Mouse (Mus musculus): ENCODE data around the gene Zbtb38. TPM values are rescaled to one million over a fixed set of nuclear protein-coding genes. Genes with fewer than 3 reads are reported as not detected.
A peak's percentile ranks its signal among the peaks of the same experiment; 100 is the strongest.
"Not testable (repeated sequence)": the region's sequence is repeated elsewhere in the genome, so short reads cannot be mapped to it uniquely, and the experiment has no call there.

Gene Zbtb38
- polyA plus RNA-seq, 1 experiment from 2014 or later, result 32.1 TPM

DNA sequence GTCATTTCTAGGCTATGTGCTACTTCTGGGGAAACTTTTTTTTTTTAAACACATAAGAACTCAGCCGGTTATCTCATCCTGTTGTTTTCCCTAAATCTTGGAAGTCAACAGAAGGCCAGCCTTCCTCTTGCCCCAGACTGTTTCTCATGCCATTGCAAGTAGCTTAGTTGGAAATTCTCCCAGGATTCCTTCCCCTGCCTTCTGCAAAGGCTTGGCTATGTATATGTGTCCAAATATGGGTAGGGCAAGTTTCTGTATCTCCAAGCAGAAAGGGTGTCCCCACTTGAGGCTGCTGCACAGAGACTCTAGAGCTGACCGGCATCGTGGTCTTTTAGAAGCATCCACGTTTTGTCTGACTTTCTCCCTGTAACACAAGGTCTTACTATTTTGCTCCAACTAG lies 63.6 kb downstream of the Zbtb38 start:
- peaks cover 27% of the 10 kb centered on the region for H3K4me1 ChIP-seq (replicated peaks)
- H3K9ac ChIP-seq, result no peak overlapping the region
- ATAC-seq (ENCODE audit: insufficient number of reproducible peaks, low FRiP score), result no peak
- no peaks in the 10 kb centered on the region for H3K27me3 ChIP-seq (replicated peaks)
- no peak overlapping the region for H3K27ac ChIP-seq (ENCODE audit: poor library complexity, severe bottlenecking)
- H3K4me3 ChIP-seq, result no peak overlapping the region
- no peak overlapping the region for H3K4me2 ChIP-seq
- H3K9me3 ChIP-seq (replicated peaks), result no peaks in the 10 kb centered on the region
- 75% methylated on average over 4 of the region's 4 CpGs for WGBS
- peaks cover 51% of the 10 kb centered on the region for H3K36me3 ChIP-seq

DNA sequence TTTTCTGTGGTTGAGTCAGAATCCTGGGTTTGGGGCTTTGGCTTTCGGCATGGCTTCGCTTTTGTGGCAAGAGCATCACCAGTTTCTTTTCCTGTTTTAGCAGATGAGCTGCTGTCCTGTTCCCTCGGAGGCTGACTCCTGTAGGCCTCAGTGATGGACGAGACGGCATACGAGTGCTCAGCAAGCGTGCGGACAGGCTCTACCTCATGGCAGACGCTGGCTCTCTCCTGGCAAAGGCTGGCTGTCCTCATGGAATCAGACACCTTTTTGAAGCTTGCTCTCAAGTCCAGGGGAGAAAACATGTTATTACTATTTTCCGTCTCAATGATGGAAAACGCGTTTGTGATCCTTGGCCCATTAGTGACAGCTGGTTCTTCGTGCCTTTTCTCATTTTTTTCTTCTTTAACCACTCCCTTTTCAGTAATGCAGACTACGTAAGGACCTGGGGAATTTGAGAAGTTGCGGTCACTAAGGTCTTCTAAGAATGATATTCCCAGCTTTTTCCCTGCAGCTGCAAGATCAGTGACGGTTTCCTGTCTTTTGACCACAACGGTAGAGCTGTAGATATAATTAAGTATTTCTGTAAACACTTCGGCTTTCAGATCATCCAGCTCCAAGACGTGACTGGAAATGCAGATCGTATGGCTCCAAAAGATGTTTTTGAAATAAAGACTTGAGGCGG lies 64.3 kb downstream of the Zbtb38 start:
- H3K27me3 ChIP-seq (replicated peaks), result no peaks in the 10 kb centered on the region
- 86% methylated on average over 21 of the region's 21 CpGs for WGBS
- H3K36me3 ChIP-seq, result peaks cover 56% of the 10 kb centered on the region
- H3K4me1 ChIP-seq (replicated peaks), result peaks cover 30% of the 10 kb centered on the region
- no peaks in the 10 kb centered on the region for H3K9me3 ChIP-seq (replicated peaks)
- H3K27ac ChIP-seq (ENCODE audit: poor library complexity, severe bottlenecking), result no peak overlapping the region
- ATAC-seq (ENCODE audit: insufficient number of reproducible peaks, low FRiP score), result no peak
- no peak overlapping the region for H3K4me2 ChIP-seq
- H3K9ac ChIP-seq, result no peak overlapping the region
- H3K4me3 ChIP-seq, result no peak overlapping the region

DNA sequence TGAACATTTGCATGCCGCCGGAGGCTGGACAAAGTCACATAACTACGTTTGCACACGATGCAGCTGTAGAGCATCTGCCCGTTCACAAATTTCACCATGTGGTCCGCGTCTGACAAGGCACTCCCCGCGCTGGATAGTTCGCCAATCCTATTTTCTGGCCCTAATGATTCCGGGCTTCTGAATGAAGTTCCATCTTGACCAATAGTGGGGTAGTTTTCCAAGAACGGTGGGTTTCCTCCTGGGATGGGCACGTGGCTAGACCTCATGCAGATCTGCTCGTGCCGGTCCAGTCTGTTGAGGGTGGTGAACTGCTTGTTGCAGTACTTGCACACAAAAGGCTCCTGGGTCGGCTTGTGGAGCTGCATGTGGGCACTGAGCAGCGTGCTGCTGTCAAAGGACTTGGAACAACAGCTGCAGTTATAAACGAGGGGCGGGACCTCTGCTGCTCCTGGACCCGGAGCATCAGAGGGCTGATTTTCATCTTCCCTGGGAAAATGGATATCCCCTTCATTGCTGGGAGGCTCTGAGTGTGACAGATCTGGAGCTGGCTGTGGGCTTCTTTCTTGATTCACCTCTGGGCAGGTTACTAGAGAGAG lies 64.9 kb downstream of the Zbtb38 start:
- H3K4me2 ChIP-seq, result no peak overlapping the region
- H3K9me3 ChIP-seq (replicated peaks), result no peaks in the 10 kb centered on the region
- peaks cover 51% of the 10 kb centered on the region for H3K36me3 ChIP-seq
- no peak overlapping the region for H3K9ac ChIP-seq
- peaks cover 30% of the 10 kb centered on the region for H3K4me1 ChIP-seq (replicated peaks)
- H3K27ac ChIP-seq (ENCODE audit: poor library complexity, severe bottlenecking), result no peak overlapping the region
- 89% methylated on average over 20 of the region's 20 CpGs for WGBS
- H3K27me3 ChIP-seq (replicated peaks), result no peaks in the 10 kb centered on the region
- H3K4me3 ChIP-seq, result no peak overlapping the region
- ATAC-seq (ENCODE audit: insufficient number of reproducible peaks, low FRiP score), result no peak

DNA sequence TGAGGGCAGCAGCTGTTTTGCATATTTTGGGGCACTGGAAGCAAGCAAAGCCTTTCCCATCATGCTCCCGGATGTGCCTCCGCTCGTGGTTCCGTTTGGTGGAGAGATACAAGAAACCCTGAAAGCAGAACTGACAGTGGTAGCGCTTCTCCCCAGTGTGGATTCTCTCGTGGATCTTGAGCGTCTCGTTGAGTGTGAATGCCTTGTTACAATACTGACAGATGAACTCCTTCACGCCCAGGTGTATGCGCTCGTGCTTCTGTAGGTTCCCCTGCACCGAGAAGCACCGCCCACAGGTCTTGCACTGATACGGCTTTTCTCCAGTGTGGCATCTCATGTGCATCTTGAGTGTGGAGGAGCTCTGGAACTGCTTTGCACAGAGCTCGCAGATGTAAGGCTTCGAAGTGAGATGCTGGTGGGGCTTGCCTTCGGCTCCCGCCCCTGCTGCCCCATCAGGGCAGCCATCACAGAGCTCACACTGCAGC lies 67.0 kb downstream of the Zbtb38 start:
- Histone ChIP-seq H3K36me3 (peaks cover 59% of the 10 kb centered on the region), H3K27ac (ENCODE audit: poor library complexity, severe bottlenecking) (no peak overlapping the region), H3K9ac (no peak overlapping the region), H3K4me2 (no peak overlapping the region), H3K4me3 (no peak overlapping the region), H3K9me3 (replicated peaks) (no peaks in the 10 kb centered on the region), H3K4me1 (replicated peaks) (peaks cover 27% of the 10 kb centered on the region), H3K27me3 (replicated peaks) (no peaks in the 10 kb centered on the region)
- 86% methylated on average over 18 of the region's 18 CpGs for WGBS
- no peak for ATAC-seq (ENCODE audit: insufficient number of reproducible peaks, low FRiP score)

DNA sequence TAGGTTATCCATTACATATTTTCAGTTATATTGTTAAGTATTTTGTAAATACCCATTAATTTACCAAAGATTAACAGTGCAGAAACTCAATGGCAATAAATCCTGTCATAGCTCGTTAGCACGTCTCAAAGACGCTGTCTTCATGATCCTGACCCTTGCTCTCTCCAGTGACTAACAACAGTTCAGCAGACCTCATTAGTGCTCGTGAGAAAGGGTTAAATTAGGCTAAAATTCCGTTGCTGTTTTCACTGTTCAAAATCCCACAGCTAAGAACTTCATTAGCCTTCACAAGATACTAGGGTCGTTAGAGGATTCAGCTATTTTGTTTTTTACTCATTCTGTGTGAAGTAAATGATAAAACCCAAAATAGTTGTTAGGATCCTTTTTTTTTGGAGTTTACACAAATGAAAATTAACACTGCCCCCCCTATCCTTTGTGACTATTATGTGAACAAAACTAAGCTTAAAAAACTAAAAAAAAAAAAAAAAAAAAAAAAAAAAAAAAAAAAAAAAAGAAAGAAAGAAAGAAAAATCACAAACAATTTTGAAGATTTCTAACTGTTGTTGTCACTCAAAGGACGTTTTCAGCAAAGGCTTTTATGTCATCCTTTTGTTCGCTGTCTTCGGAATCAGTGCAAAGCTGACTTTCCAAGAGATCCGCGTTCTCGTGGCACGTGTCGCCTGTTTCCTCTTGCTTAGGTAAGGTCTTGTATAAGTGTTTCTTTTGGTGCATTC lies 67.6 kb downstream of the Zbtb38 start:
- Histone ChIP-seq H3K9ac (no peak overlapping the region), H3K4me2 (no peak overlapping the region), H3K4me1 (replicated peaks) (peaks cover 20% of the 10 kb centered on the region), H3K4me3 (no peak overlapping the region), H3K9me3 (replicated peaks) (no peaks in the 10 kb centered on the region), H3K36me3 (peaks cover 59% of the 10 kb centered on the region), H3K27ac (ENCODE audit: poor library complexity, severe bottlenecking) (no peak overlapping the region), H3K27me3 (replicated peaks) (no peaks in the 10 kb centered on the region)
- no peak for ATAC-seq (ENCODE audit: insufficient number of reproducible peaks, low FRiP score)
- 82% methylated on average over 14 of the region's 14 CpGs for WGBS

DNA sequence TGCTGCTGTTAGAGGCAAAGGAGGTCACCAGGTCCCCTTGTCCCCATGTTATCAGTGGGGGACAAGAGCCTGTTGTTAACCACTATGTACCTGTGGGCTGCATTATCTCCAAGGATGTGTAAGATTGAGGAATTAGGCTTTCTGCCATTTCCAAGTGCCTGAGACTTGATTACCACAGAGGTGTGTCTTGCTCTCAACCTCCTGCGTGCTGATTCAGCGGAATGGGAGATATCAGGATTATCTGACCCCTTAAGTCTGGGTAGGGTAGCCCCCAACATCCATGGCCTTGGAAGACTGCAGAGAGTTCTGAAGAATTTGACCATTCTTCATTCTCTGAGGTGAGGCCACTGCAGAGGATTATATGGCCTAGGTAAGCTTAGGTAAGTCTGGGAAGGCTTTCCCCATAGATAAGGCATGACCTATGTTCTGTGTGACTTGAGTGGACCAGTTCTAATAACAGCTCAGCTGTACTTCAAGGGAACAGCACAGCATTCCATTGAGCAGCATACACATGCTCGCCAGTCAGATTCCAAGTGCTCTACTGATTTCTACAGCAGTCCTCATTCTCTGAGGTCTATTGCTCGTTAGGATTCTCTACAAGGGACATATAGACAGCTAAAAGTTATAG lies 68.4 kb downstream of the Zbtb38 start:
- WGBS, result 69% methylated on average over 4 of the region's 4 CpGs

DNA sequence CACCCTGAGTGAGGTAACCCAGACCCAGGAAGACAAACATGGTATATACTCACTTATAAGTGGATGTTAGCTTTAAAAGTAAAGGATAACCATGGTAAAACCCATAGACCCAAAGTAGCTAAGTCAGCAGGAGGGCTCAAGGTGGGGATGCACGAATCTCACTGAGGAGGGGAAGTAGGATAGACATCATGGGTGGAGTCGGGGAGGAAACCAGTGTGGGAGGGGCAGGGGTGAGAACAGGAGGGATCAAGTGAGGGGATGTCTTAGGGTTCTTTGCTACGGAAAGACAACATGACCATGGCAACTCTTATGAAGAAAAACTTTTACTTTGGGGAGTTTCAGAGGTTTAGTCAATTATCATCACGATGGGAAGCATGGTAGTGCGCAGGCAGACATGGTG lies 74.0 kb downstream of the Zbtb38 start:
- H3K4me2 ChIP-seq, result no peak overlapping the region
- no peaks in the 10 kb centered on the region for H3K27me3 ChIP-seq (replicated peaks)
- H3K9me3 ChIP-seq (replicated peaks), result no peaks in the 10 kb centered on the region
- H3K4me1 ChIP-seq (replicated peaks), result no peaks in the 10 kb centered on the region
- no peak overlapping the region for H3K27ac ChIP-seq (ENCODE audit: poor library complexity, severe bottlenecking)
- H3K9ac ChIP-seq, result no peak overlapping the region
- H3K36me3 ChIP-seq, result peaks cover 14% of the 10 kb centered on the region
- H3K4me3 ChIP-seq, result no peak overlapping the region
- 70% methylated on average over 5 of the region's 5 CpGs for WGBS
- ATAC-seq (ENCODE audit: insufficient number of reproducible peaks, low FRiP score), result no peak

More for the DNA sequence above, 68.4 kb downstream of the Zbtb38 start:
- Histone ChIP-seq H3K9ac (no peak overlapping the region), H3K9me3 (replicated peaks) (no peaks in the 10 kb centered on the region), H3K27ac (ENCODE audit: poor library complexity, severe bottlenecking) (peak overlapping the region; percentile 14; the same call in 1 of the 2 replicates), H3K4me3 (no peak overlapping the region), H3K36me3 (peaks cover 59% of the 10 kb centered on the region), H3K4me1 (replicated peaks) (peaks cover 15% of the 10 kb centered on the region), H3K4me2 (no peak overlapping the region), H3K27me3 (replicated peaks) (no peaks in the 10 kb centered on the region)
- no peak for ATAC-seq (ENCODE audit: insufficient number of reproducible peaks, low FRiP score)

DNA sequence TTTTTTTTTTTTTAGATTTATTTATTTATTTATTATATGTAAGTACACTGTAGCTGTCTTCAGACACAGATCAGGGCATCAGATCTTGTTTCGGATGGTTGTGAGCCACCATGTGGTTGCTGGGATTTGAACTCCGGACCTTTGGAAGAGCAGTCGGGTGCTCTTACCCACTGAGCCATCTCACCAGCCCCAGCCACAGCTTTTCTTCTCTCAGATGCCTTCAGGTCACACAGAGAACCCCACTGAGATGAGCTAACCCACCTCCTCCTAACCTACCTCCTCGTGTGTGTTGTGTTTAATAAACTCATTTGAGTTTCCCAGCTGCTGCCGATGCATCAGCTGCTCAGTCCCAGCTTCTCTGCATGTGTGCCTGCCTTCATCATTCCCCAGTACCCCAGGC lies 74.9 kb downstream of the Zbtb38 start:
- not testable (repeated sequence) for H3K4me2 ChIP-seq; H3K27me3 ChIP-seq (replicated peaks); H3K4me1 ChIP-seq (replicated peaks); H3K9ac ChIP-seq; H3K4me3 ChIP-seq; H3K9me3 ChIP-seq (replicated peaks); ATAC-seq (ENCODE audit: insufficient number of reproducible peaks, low FRiP score); H3K27ac ChIP-seq (ENCODE audit: poor library complexity, severe bottlenecking)
- WGBS, result 90% methylated on average over 5 of the region's 5 CpGs
- peaks cover 14% of the 10 kb centered on the region for H3K36me3 ChIP-seq

DNA sequence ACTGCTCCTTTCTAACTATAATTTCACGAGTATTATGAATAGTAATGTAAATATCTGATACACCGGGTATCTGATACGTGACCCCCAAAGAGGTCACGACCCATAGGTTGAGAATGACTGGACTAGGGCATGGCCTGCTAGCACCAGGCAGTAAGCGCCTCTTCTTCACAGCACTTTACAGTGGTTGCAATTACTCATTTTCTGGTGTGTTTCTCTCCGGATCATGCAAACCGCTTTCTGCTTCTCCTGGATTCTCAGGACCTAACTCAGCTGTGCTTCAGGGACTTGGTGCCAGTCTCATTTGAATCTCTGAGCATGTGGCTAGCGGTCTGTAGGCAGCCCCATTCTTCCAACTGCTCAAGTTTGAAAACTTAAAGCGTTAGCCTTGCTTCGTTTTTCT lies 76.0 kb downstream of the Zbtb38 start:
- Histone ChIP-seq H3K4me2 (no peak overlapping the region), H3K27ac (ENCODE audit: poor library complexity, severe bottlenecking) (no peak overlapping the region), H3K4me1 (replicated peaks) (no peaks in the 10 kb centered on the region), H3K27me3 (replicated peaks) (no peaks in the 10 kb centered on the region), H3K9me3 (replicated peaks) (no peaks in the 10 kb centered on the region), H3K4me3 (no peak overlapping the region), H3K36me3 (peaks cover 5% of the 10 kb centered on the region), H3K9ac (no peak overlapping the region)
- WGBS, result 83% methylated on average over 10 of the region's 10 CpGs
- no peak for ATAC-seq (ENCODE audit: insufficient number of reproducible peaks, low FRiP score)

DNA sequence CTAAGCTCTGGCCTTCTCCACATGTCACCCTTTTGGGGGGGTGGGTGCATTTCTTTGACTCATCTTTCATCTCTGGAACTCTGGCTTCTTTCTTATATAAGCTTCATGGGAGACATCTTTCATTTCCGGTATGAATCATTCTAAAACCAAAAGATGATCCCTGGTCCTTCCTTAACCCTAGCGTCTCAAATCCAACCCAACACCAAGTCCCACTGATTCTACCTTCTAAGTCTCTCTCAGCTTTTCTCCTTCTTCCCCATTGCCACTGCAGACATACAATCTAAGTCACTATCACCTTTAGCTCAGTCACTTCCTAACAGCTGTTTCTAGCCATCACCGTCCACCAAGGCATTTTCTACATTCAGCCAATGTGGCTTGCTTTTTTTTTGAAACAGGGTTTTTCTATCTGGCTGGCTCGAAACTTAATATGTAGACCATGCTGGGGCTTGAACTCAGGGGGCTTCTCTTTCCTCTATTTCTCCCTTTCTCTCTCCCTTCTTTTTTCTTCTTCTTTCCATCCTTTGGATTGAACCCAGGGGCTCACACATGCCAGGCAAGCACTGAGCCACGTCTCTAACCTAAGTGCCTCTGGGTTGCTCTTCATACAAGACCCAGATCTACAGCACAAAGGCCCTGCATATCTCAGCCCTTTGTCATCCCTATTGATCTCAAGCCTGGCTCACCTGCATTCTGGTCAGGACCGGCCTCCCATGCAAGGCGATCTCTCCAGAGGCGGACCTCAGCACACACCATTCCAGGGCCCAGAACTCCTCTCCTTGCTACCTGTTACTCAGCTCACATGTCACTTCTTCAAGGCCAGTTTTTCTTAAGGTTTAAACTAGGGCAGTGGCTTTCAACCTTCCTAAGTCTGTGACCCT lies 76.6 kb downstream of the Zbtb38 start:
- Histone ChIP-seq H3K4me1 (replicated peaks) (no peaks in the 10 kb centered on the region), H3K4me3 (no peak overlapping the region)

More for the DNA sequence above, 76.6 kb downstream of the Zbtb38 start:
- Histone ChIP-seq H3K9me3 (replicated peaks) (no peaks in the 10 kb centered on the region), H3K36me3 (no peaks in the 10 kb centered on the region), H3K4me2 (no peak overlapping the region), H3K27me3 (replicated peaks) (no peaks in the 10 kb centered on the region), H3K27ac (ENCODE audit: poor library complexity, severe bottlenecking) (no peak overlapping the region), H3K9ac (no peak overlapping the region)
- 82% methylated on average over 8 of the region's 8 CpGs for WGBS
- no peak for ATAC-seq (ENCODE audit: insufficient number of reproducible peaks, low FRiP score)
